Mouse (Mus musculus) hindbrain, embryonic 12.5 days (tissue): ENCODE data around the gene Npb. TPM values are rescaled to one million over a fixed set of nuclear protein-coding genes. Genes with fewer than 3 reads are reported as not detected.

ENCODE experiments used
- ATAC-seq: fragments of 200-750 bp; cut with Nextera tagmentation; 2 replicates; pipeline ENCODE4 v1.8.0; 2017; ENCODE audit warnings: moderate TSS enrichment; ENCODE audit not compliant: low FRiP score
- H3K27ac ChIP-seq: fragments of 300-500 bp; sonication (generic); 2 replicates; pipeline ENCODE4 v1.5.1; 2016; ENCODE audit warnings: mild to moderate bottlenecking
- H3K27me3 ChIP-seq: fragments of 300-500 bp; sonication (generic); 2 replicates; pipeline ENCODE4 v1.6.1; 2016; ENCODE audit warnings: mild to moderate bottlenecking
- H3K36me3 ChIP-seq: fragments of 300-500 bp; sonication (generic); 2 replicates; pipeline ENCODE4 v1.6.1; 2016; ENCODE audit warnings: mild to moderate bottlenecking
- H3K4me1 ChIP-seq: fragments of 300-500 bp; sonication (generic); 2 replicates; pipeline ENCODE4 v1.6.1; 2016
- H3K4me2 ChIP-seq: fragments of 300-500 bp; sonication (generic); replicated peaks from 2 replicates; pipeline ENCODE4 v1.6.1; 2016; ENCODE audit warnings: mild to moderate bottlenecking
- H3K4me3 ChIP-seq: fragments of 300-500 bp; sonication (generic); 2 replicates; pipeline ENCODE4 v1.5.1; 2016; ENCODE audit warnings: mild to moderate bottlenecking
- H3K9ac ChIP-seq: fragments of 300-500 bp; sonication (generic); 2 replicates; pipeline ENCODE4 v1.6.1; 2016; ENCODE audit warnings: mild to moderate bottlenecking, moderate library complexity
- H3K9me3 ChIP-seq: fragments of 300-500 bp; sonication (generic); replicated peaks from 2 replicates; pipeline ENCODE4 v1.6.1; 2016; ENCODE audit warnings: mild to moderate bottlenecking
- WGBS: fragments of 180-500 bp; shearing (Covaris S2); methylation state at CpG from one replicate; pipeline ENCODE4 v1.1.7; 2016; 5-methylcytosine and 5-hydroxymethylcytosine counted together
- polyA plus RNA-seq: library from polyadenylated mRNA; unstranded; fragments of >200 nt; fragmentation: Nextera tagmentation; extraction: Ambion mirVana; gene quantifications from 2 replicates; pipeline ENCODE4 v1.2.1, GENCODE M21; 2016

The Npb gene
- polyA plus RNA-seq, 1 experiment from 2014 or later: 1.0 TPM

GRCm38 (mm10) chr11:120630881-120631725 lies 22.8 kb downstream of the Npb start:
- Histone ChIP-seq H3K4me3 (peak overlapping the region; percentile 95; the same call in 1 of the 2 replicates), H3K36me3 (peaks cover 27% of the 10 kb centered on the region), H3K27me3 (no peaks in the 10 kb centered on the region), H3K9ac (peak overlapping the region; percentile 33), H3K9me3 (no peaks in the 10 kb centered on the region), H3K27ac (no peak overlapping the region), H3K4me2 (peak overlapping the region; percentile 82; the same call in 1 of the 2 replicates), H3K4me1 (peaks cover 36% of the 10 kb centered on the region)
- no peak for ATAC-seq
- 41% methylated on average over 7 of the region's 7 CpGs for WGBS

- Histone ChIP-seq H3K4me2 (peak overlapping the region; percentile 82), H3K4me1 (peaks cover 36% of the 10 kb centered on the region), H3K9ac (peak overlapping the region; percentile 95), H3K27me3 (no peaks in the 10 kb centered on the region), H3K4me3 (peak overlapping the region; percentile 95), H3K36me3 (peaks cover 22% of the 10 kb centered on the region), H3K9me3 (no peaks in the 10 kb centered on the region), H3K27ac (peak overlapping the region; percentile 89; the same call in 1 of the 2 replicates)
- no peak for ATAC-seq
- WGBS: 67% methylated on average over 4 of the region's 4 CpGs
Measured at GRCm38 (mm10) chr11:120631726-120632448, 23.6 kb downstream of the Npb start.

- WGBS: under 1% methylated on average over 93 of the region's 116 CpGs
- Histone ChIP-seq H3K9ac (peak overlapping the region; percentile 95), H3K9me3 (no peaks in the 10 kb centered on the region), H3K4me2 (peak overlapping the region; percentile 82), H3K27me3 (no peaks in the 10 kb centered on the region), H3K27ac (peak overlapping the region; percentile 89), H3K4me3 (peak overlapping the region; percentile 95), H3K4me1 (peaks cover 36% of the 10 kb centered on the region), H3K36me3 (peaks cover 13% of the 10 kb centered on the region)
- ATAC-seq: peak; percentile 89
Measured at GRCm38 (mm10) chr11:120632559-120633519, 24.6 kb downstream of the Npb start.

- 11% methylated on average over 58 of the region's 58 CpGs for WGBS
- Histone ChIP-seq H3K9ac (peak within 1 kb of the TSS; percentile 95), H3K27me3 (no peaks in the 10 kb centered on the region), H3K36me3 (peaks cover 11% of the 10 kb centered on the region), H3K4me2 (peak within 1 kb of the TSS; percentile 82), H3K27ac (peak within 1 kb of the TSS; percentile 89), H3K4me3 (peak within 1 kb of the TSS; percentile 95), H3K4me1 (peaks cover 36% of the 10 kb centered on the region), H3K9me3 (no peaks in the 10 kb centered on the region)
- ATAC-seq: peak; percentile 92
Measured at GRCm38 (mm10) chr11:120633520-120634343, 25.5 kb downstream of the Npb start, which contains the start of gene Mafg. Mafg (minus strand) TSS chr11:120633600.

- Histone ChIP-seq H3K4me2 (no peak overlapping the region), H3K4me1 (peaks cover 29% of the 10 kb centered on the region), H3K4me3 (no peak overlapping the region), H3K27me3 (no peaks in the 10 kb centered on the region), H3K36me3 (peaks cover under 1% of the 10 kb centered on the region; the same call in 1 of the 2 replicates), H3K9me3 (no peaks in the 10 kb centered on the region), H3K9ac (no peak overlapping the region), H3K27ac (no peak overlapping the region)
- 84% methylated on average over 5 of the region's 5 CpGs for WGBS
- ATAC-seq: no peak
Measured at GRCm38 (mm10) chr11:120634810-120635209, 26.5 kb downstream of the Npb start.

GRCm38 (mm10) chr11:120641255-120641654 lies 33.0 kb downstream of the Npb start:
- H3K36me3 ChIP-seq: no peaks in the 10 kb centered on the region
- H3K9me3 ChIP-seq: no peaks in the 10 kb centered on the region
- no peak overlapping the region for H3K4me2 ChIP-seq
- peaks cover 11% of the 10 kb centered on the region; the same call in 1 of the 2 replicates for H3K27me3 ChIP-seq
- peaks cover 15% of the 10 kb centered on the region for H3K4me1 ChIP-seq
- 69% methylated on average over 9 of the region's 9 CpGs for WGBS
- H3K9ac ChIP-seq: no peak overlapping the region
- no peak for ATAC-seq
- no peak overlapping the region for H3K27ac ChIP-seq
- no peak overlapping the region for H3K4me3 ChIP-seq

- H3K27ac ChIP-seq: no peak overlapping the region
- ATAC-seq: no peak
- no peaks in the 10 kb centered on the region for H3K9me3 ChIP-seq
- H3K4me2 ChIP-seq: no peak overlapping the region
- H3K27me3 ChIP-seq: peaks cover 12% of the 10 kb centered on the region; the same call in 1 of the 2 replicates
- whole genome bisulfite sequencing: 82% methylated on average over 8 of the region's 8 CpGs
- 0 out of 2 replicates have a peak overlapping the region, but pooled peaks have one; percentile 18 for H3K9ac ChIP-seq
- H3K36me3 ChIP-seq: no peaks in the 10 kb centered on the region
- H3K4me1 ChIP-seq: peaks cover 15% of the 10 kb centered on the region
- H3K4me3 ChIP-seq: no peak overlapping the region
Measured at GRCm38 (mm10) chr11:120641869-120642268, 33.6 kb downstream of the Npb start.

- Histone ChIP-seq H3K4me3 (peak overlapping the region; percentile 49), H3K4me1 (peaks cover 20% of the 10 kb centered on the region), H3K9me3 (no peaks in the 10 kb centered on the region), H3K36me3 (no peaks in the 10 kb centered on the region), H3K27me3 (peaks cover 23% of the 10 kb centered on the region), H3K9ac (peak overlapping the region; percentile 74), H3K4me2 (peak overlapping the region; percentile 86), H3K27ac (no peak overlapping the region; the same call in 1 of the 2 replicates)
- peak; percentile 61 for ATAC-seq
- 2% methylated on average over 18 of the region's 18 CpGs for WGBS
Measured at GRCm38 (mm10) chr11:120642939-120643600, 34.8 kb downstream of the Npb start.

GRCm38 (mm10) chr11:120643601-120643987 lies 35.3 kb downstream of the Npb start, which contains the start of gene Pycr1:
Pycr1 (minus strand) TSS chr11:120643769.
- no peaks in the 10 kb centered on the region for H3K36me3 ChIP-seq
- H3K4me3 ChIP-seq: peak within 1 kb of the TSS; percentile 49
- peak within 1 kb of the TSS; percentile 86 for H3K4me2 ChIP-seq
- peak within 1 kb of the TSS; percentile 74 for H3K9ac ChIP-seq
- no peak within 1 kb of the TSS; the same call in 1 of the 2 replicates for H3K27ac ChIP-seq
- WGBS: 0% methylated on average over 15 of the region's 15 CpGs
- peaks cover 23% of the 10 kb centered on the region for H3K4me1 ChIP-seq
- no peaks in the 10 kb centered on the region for H3K9me3 ChIP-seq
- peaks cover 25% of the 10 kb centered on the region for H3K27me3 ChIP-seq
- peak; percentile 99 for ATAC-seq

GRCm38 (mm10) chr11:120647047-120647830 lies 39.0 kb downstream of the Npb start:
- Histone ChIP-seq H3K9me3 (no peaks in the 10 kb centered on the region), H3K9ac (peak overlapping the region; percentile 50; the same call in 1 of the 2 replicates), H3K27ac (no peak overlapping the region), H3K4me3 (no peak overlapping the region), H3K27me3 (peaks cover 17% of the 10 kb centered on the region), H3K36me3 (no peaks in the 10 kb centered on the region), H3K4me2 (peak overlapping the region; percentile 48; the same call in 1 of the 2 replicates), H3K4me1 (peaks cover 23% of the 10 kb centered on the region)
- 79% methylated on average over 35 of the region's 35 CpGs for WGBS
- ATAC-seq: no peak
